Mouse (Mus musculus) limb, embryonic 15.5 days (tissue): ENCODE data around the gene Dlgap1. TPM values are rescaled to one million over a fixed set of nuclear protein-coding genes. Genes with fewer than 3 reads are reported as not detected.

Source experiments
- ATAC-seq: fragments of 200-750 bp; cut with Nextera tagmentation; 2 replicates; pipeline ENCODE4 v1.8.0; 2017; ENCODE audit warnings: low read depth, moderate TSS enrichment; ENCODE audit not compliant: insufficient number of reproducible peaks, low FRiP score, low TSS enrichment
- H3K27ac ChIP-seq: fragments of 300-500 bp; sonication (generic); 2 replicates; pipeline ENCODE4 v1.5.1; 2015; ENCODE audit warnings: moderate library complexity, mild to moderate bottlenecking, inconsistent platforms
- H3K27me3 ChIP-seq: fragments of 300-500 bp; sonication (generic); 2 replicates; pipeline ENCODE4 v1.6.1; 2015; ENCODE audit warnings: inconsistent platforms
- H3K36me3 ChIP-seq: fragments of 300-500 bp; sonication (generic); 2 replicates; pipeline ENCODE4 v1.6.1; 2015; ENCODE audit warnings: inconsistent platforms
- H3K4me1 ChIP-seq: fragments of 300-500 bp; sonication (generic); 2 replicates; pipeline ENCODE4 v1.6.1; 2015; ENCODE audit warnings: inconsistent platforms
- H3K4me2 ChIP-seq: fragments of 300-500 bp; sonication (generic); 2 replicates; pipeline ENCODE4 v1.6.1; 2015; ENCODE audit warnings: mild to moderate bottlenecking, inconsistent platforms
- H3K4me3 ChIP-seq: fragments of 300-500 bp; sonication (generic); 2 replicates; pipeline ENCODE4 v1.5.1; 2015; ENCODE audit warnings: mild to moderate bottlenecking, inconsistent platforms
- H3K9ac ChIP-seq: fragments of 300-500 bp; sonication (generic); 2 replicates; pipeline ENCODE4 v1.6.1; 2015; ENCODE audit warnings: inconsistent platforms
- H3K9me3 ChIP-seq: fragments of 300-500 bp; sonication (generic); 2 replicates; pipeline ENCODE4 v1.6.1; 2016; ENCODE audit warnings: inconsistent platforms
- WGBS: fragments of 180-500 bp; shearing (Covaris S2); methylation state at CpG from one replicate; pipeline ENCODE4 v1.1.7; 2015; 5-methylcytosine and 5-hydroxymethylcytosine counted together
- polyA plus RNA-seq: library from polyadenylated mRNA; unstranded; fragments of >200 nt; fragmentation: Nextera tagmentation; extraction: Ambion mirVana; gene quantifications from 2 replicates; pipeline ENCODE4 v1.2.1, GENCODE M21; 2015

Gene Dlgap1
- polyA plus RNA-seq, 1 experiment from 2014 or later: 3.1 TPM

GRCm38 (mm10) chr17:70222891-70223290, 254.0 kb downstream of the Dlgap1 start:
- Histone ChIP-seq H3K27me3 (no peaks in the 10 kb centered on the region), H3K9ac (no peak overlapping the region), H3K27ac (no peak overlapping the region), H3K36me3 (no peaks in the 10 kb centered on the region), H3K9me3 (no peaks in the 10 kb centered on the region), H3K4me3 (no peak overlapping the region), H3K4me1 (no peaks in the 10 kb centered on the region), H3K4me2 (no peak overlapping the region)
- 40% methylated on average over 3 of the region's 3 CpGs for WGBS
- no peak for ATAC-seq

GRCm38 (mm10) chr17:70247342-70247741, 278.5 kb downstream of the Dlgap1 start:
- ATAC-seq: no peak
- H3K4me3 ChIP-seq: no peak overlapping the region
- no peak overlapping the region for H3K27ac ChIP-seq
- no peak overlapping the region for H3K4me2 ChIP-seq
- no peak overlapping the region for H3K9ac ChIP-seq
- WGBS: 57% methylated on average over 7 of the region's 7 CpGs
- no peaks in the 10 kb centered on the region for H3K9me3 ChIP-seq
- no peaks in the 10 kb centered on the region for H3K4me1 ChIP-seq
- no peaks in the 10 kb centered on the region for H3K27me3 ChIP-seq
- no peaks in the 10 kb centered on the region for H3K36me3 ChIP-seq

- WGBS: 30% methylated on average over 6 of the region's 6 CpGs
Measured at GRCm38 (mm10) chr17:70248250-70248649, 279.4 kb downstream of the Dlgap1 start.

GRCm38 (mm10) chr17:70252476-70252875, 283.6 kb downstream of the Dlgap1 start:
- Histone ChIP-seq H3K36me3 (no peaks in the 10 kb centered on the region), H3K4me1 (no peaks in the 10 kb centered on the region), H3K4me2 (no peak overlapping the region), H3K4me3 (no peak overlapping the region), H3K9ac (no peak overlapping the region), H3K9me3 (no peaks in the 10 kb centered on the region), H3K27ac (no peak overlapping the region), H3K27me3 (no peaks in the 10 kb centered on the region)
- WGBS: 82% methylated on average over 3 of the region's 3 CpGs
- no peak for ATAC-seq

More at GRCm38 (mm10) chr17:70248250-70248649, 279.4 kb downstream of the Dlgap1 start:
- Histone ChIP-seq H3K4me1 (no peaks in the 10 kb centered on the region), H3K27me3 (no peaks in the 10 kb centered on the region), H3K4me2 (no peak overlapping the region), H3K4me3 (no peak overlapping the region), H3K9ac (no peak overlapping the region), H3K36me3 (no peaks in the 10 kb centered on the region), H3K27ac (no peak overlapping the region), H3K9me3 (no peaks in the 10 kb centered on the region)
- ATAC-seq: no peak

GRCm38 (mm10) chr17:70256371-70256770, 287.5 kb downstream of the Dlgap1 start:
- no peak overlapping the region for H3K9ac ChIP-seq
- H3K4me2 ChIP-seq: no peak overlapping the region
- H3K4me3 ChIP-seq: no peak overlapping the region
- 38% methylated on average over 4 of the region's 4 CpGs for WGBS
- H3K9me3 ChIP-seq: no peaks in the 10 kb centered on the region
- no peak overlapping the region for H3K27ac ChIP-seq
- H3K27me3 ChIP-seq: no peaks in the 10 kb centered on the region
- no peak for ATAC-seq
- H3K4me1 ChIP-seq: no peaks in the 10 kb centered on the region
- H3K36me3 ChIP-seq: no peaks in the 10 kb centered on the region

- Histone ChIP-seq H3K27me3 (no peaks in the 10 kb centered on the region), H3K36me3 (no peaks in the 10 kb centered on the region), H3K9me3 (no peaks in the 10 kb centered on the region), H3K4me2 (no peak overlapping the region), H3K27ac (no peak overlapping the region), H3K4me1 (no peaks in the 10 kb centered on the region), H3K4me3 (no peak overlapping the region), H3K9ac (no peak overlapping the region)
- 53% methylated on average over 3 of the region's 3 CpGs for WGBS
- no peak for ATAC-seq
Measured at GRCm38 (mm10) chr17:70263156-70263555, 294.3 kb downstream of the Dlgap1 start.

- no peak for ATAC-seq
- no peak overlapping the region for H3K4me2 ChIP-seq
- no peak overlapping the region for H3K9ac ChIP-seq
- H3K9me3 ChIP-seq: no peaks in the 10 kb centered on the region
- no peak overlapping the region for H3K27ac ChIP-seq
- no peaks in the 10 kb centered on the region for H3K4me1 ChIP-seq
- WGBS: 83% methylated on average over 2 of the region's 2 CpGs
- no peaks in the 10 kb centered on the region for H3K36me3 ChIP-seq
- H3K4me3 ChIP-seq: no peak overlapping the region
- no peaks in the 10 kb centered on the region for H3K27me3 ChIP-seq
Measured at GRCm38 (mm10) chr17:70272125-70272524, 303.3 kb downstream of the Dlgap1 start.

- Histone ChIP-seq H3K9me3 (no peaks in the 10 kb centered on the region), H3K36me3 (no peaks in the 10 kb centered on the region), H3K27me3 (no peaks in the 10 kb centered on the region), H3K9ac (no peak overlapping the region), H3K4me1 (no peaks in the 10 kb centered on the region), H3K4me3 (no peak overlapping the region), H3K27ac (no peak overlapping the region), H3K4me2 (no peak overlapping the region)
- ATAC-seq: no peak
- WGBS: 88% methylated on average over 2 of the region's 2 CpGs
Measured at GRCm38 (mm10) chr17:70287708-70288107, 318.8 kb downstream of the Dlgap1 start.

- Histone ChIP-seq H3K9me3 (no peaks in the 10 kb centered on the region), H3K4me1 (no peaks in the 10 kb centered on the region), H3K27ac (no peak overlapping the region), H3K36me3 (no peaks in the 10 kb centered on the region), H3K4me2 (no peak overlapping the region), H3K27me3 (no peaks in the 10 kb centered on the region), H3K4me3 (no peak overlapping the region), H3K9ac (no peak overlapping the region)
- ATAC-seq: no peak
- 79% methylated on average over 7 of the region's 7 CpGs for WGBS
Measured at GRCm38 (mm10) chr17:70294106-70294505, 325.2 kb downstream of the Dlgap1 start.

GRCm38 (mm10) chr17:70301941-70302478, 333.1 kb downstream of the Dlgap1 start:
- no peaks in the 10 kb centered on the region for H3K27me3 ChIP-seq
- H3K36me3 ChIP-seq: no peaks in the 10 kb centered on the region
- no peaks in the 10 kb centered on the region for H3K4me1 ChIP-seq
- no peak overlapping the region for H3K9ac ChIP-seq
- no peak overlapping the region for H3K4me3 ChIP-seq
- ATAC-seq: no peak
- H3K27ac ChIP-seq: no peak overlapping the region
- no peaks in the 10 kb centered on the region for H3K9me3 ChIP-seq
- no peak overlapping the region for H3K4me2 ChIP-seq
- 73% methylated on average over 9 of the region's 9 CpGs for WGBS

- no peaks in the 10 kb centered on the region for H3K36me3 ChIP-seq
- ATAC-seq: no peak
- 66% methylated on average over 2 of the region's 2 CpGs for WGBS
- H3K4me3 ChIP-seq: no peak overlapping the region
- no peaks in the 10 kb centered on the region for H3K9me3 ChIP-seq
- H3K4me2 ChIP-seq: no peak overlapping the region
- no peak overlapping the region for H3K9ac ChIP-seq
- no peaks in the 10 kb centered on the region for H3K4me1 ChIP-seq
- H3K27ac ChIP-seq: no peak overlapping the region
- H3K27me3 ChIP-seq: no peaks in the 10 kb centered on the region
Measured at GRCm38 (mm10) chr17:70302656-70303055, 333.8 kb downstream of the Dlgap1 start.

GRCm38 (mm10) chr17:70305021-70305420, 336.1 kb downstream of the Dlgap1 start:
- Histone ChIP-seq H3K27ac (no peak overlapping the region), H3K4me2 (no peak overlapping the region), H3K4me3 (no peak overlapping the region), H3K9ac (no peak overlapping the region), H3K9me3 (no peaks in the 10 kb centered on the region), H3K27me3 (no peaks in the 10 kb centered on the region), H3K36me3 (no peaks in the 10 kb centered on the region), H3K4me1 (no peaks in the 10 kb centered on the region)
- no peak for ATAC-seq
- WGBS: 85% methylated on average over 5 of the region's 5 CpGs
